Mouse (Mus musculus): ENCODE results near the gene Slc25a10. TPM values are rescaled to one million over a fixed set of nuclear protein-coding genes. Genes with fewer than 3 reads are reported as not detected.

Slc25a10 gene
- polyA plus RNA-seq, 1 experiment from 2014 or later: 46.0 TPM

DNA sequence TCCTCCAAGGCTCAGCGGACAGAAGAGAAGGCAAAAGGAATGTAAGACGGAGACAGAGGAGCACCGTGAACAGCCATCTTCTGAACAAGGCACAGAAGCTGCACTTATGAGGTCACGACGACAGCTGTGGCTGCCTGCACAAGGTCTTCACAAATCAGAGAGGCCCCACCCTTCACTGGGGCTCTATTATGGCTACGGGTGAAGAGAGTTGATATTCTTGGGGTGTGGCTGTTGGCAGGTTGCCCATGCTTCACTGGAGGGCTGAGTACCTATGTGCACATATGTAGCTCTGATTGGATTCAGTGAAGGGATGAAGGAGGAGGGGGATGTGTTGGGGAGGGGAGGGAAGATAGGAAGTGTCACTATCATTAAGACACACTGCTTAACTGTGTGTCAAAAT is 26.9 kb downstream of the Slc25a10 start:
- Histone ChIP-seq H3K4me1 (no peaks in the 10 kb centered on the region), H3K4me3 (replicated peaks) (no peak overlapping the region), H3K27me3 (0 out of 2 replicates have a peak, but pooled peaks cover 4% of the 10 kb centered on the region), H3K36me3 (replicated peaks) (no peaks in the 10 kb centered on the region), H3K9ac (no peak overlapping the region), H3K27ac (no peak overlapping the region), H3K4me2 (no peak overlapping the region), H3K9me3 (no peaks in the 10 kb centered on the region)
- WGBS: 78% methylated on average over 6 of the region's 6 CpGs
- ATAC-seq (ENCODE audit: low FRiP score): no peak

DNA sequence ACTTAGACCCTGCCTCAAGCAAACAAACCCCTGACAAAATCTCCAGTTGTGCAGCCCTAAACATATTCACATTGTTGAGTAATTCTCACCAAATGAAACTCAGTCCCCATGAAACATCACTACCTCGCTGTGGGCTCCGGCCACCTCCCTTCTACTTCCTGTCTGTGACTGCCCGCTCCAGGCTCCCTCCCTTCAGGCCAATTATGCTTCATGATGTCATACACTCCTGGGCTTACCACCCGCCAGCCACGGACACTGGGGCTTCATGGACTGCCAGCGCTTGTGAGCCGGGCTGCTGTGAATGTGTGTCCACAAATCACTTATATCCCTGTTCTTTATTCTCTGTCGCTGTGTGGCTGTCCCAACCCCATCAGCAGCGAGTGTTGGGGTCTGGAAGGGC is 28.1 kb downstream of the Slc25a10 start:
- no peaks in the 10 kb centered on the region for H3K9me3 ChIP-seq
- no peak overlapping the region for H3K4me2 ChIP-seq
- no peaks in the 10 kb centered on the region for H3K36me3 ChIP-seq (replicated peaks)
- H3K9ac ChIP-seq: no peak overlapping the region
- no peak overlapping the region for H3K27ac ChIP-seq
- no peaks in the 10 kb centered on the region for H3K4me1 ChIP-seq
- 0 out of 2 replicates have a peak, but pooled peaks cover 4% of the 10 kb centered on the region for H3K27me3 ChIP-seq
- 48% methylated on average over 9 of the region's 9 CpGs for WGBS
- H3K4me3 ChIP-seq (replicated peaks): no peak overlapping the region
- no peak for ATAC-seq (ENCODE audit: low FRiP score)

DNA sequence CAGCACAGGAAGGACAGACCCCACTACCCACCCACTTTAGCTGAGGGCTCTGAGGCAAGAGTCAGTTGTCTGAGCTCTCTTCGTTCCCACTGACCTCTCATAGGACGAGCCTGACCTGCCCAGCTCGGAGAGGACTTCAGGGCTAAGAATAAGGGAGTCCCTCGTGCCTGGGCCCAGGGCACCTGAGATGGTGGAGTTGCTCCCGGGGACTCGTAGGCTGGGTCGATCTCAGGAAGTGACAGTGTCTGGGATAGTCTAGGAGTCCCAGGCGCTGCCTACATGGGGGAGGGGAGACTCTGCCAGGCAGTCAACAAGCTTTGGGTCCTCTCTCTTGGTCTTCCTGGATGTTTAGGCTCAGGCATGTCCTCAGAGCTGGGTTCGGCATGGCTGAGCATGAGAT is 28.9 kb downstream of the Slc25a10 start:
- H3K27ac ChIP-seq: no peak overlapping the region
- 0 out of 2 replicates have a peak, but pooled peaks cover 4% of the 10 kb centered on the region for H3K27me3 ChIP-seq
- no peaks in the 10 kb centered on the region for H3K4me1 ChIP-seq
- WGBS: 80% methylated on average over 9 of the region's 9 CpGs
- no peak overlapping the region for H3K4me2 ChIP-seq
- ATAC-seq (ENCODE audit: low FRiP score): no peak
- H3K9ac ChIP-seq: no peak overlapping the region
- H3K36me3 ChIP-seq (replicated peaks): no peaks in the 10 kb centered on the region
- H3K4me3 ChIP-seq (replicated peaks): no peak overlapping the region
- no peaks in the 10 kb centered on the region for H3K9me3 ChIP-seq

DNA sequence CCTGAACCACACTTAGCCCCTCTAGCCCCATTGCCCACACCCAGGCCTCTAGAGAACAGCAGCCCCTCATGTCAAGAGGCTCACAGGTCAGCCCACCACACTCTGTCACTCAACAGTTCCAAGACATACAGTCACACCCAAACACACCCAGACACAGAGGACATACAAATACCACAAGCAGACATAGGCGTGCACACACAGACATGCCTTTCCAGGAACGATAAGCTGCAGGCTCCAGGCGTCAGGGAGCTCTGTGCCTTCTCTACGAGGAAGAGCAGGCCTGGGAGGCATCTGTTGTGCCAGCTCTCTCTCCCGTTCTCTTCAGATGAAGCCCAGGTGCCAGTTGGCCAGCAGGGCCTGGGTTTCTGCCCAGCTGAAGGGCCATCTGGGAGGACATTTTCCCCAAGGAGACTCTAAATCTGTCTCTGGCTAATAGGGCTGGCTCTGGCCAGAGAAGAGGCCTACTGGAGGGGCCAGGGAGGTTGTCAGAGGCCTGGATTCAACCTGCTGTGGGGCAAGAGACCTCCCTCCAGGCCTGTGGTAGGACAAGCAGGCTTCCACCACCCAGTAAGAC is 29.4 kb downstream of the Slc25a10 start:
- Histone ChIP-seq H3K9me3 (no peaks in the 10 kb centered on the region), H3K4me1 (no peaks in the 10 kb centered on the region), H3K4me2 (no peak overlapping the region), H3K27me3 (0 out of 2 replicates have a peak, but pooled peaks cover 3% of the 10 kb centered on the region), H3K9ac (no peak overlapping the region), H3K36me3 (replicated peaks) (no peaks in the 10 kb centered on the region), H3K27ac (no peak overlapping the region), H3K4me3 (replicated peaks) (no peak overlapping the region)
- no peak for ATAC-seq (ENCODE audit: low FRiP score)
- 87% methylated on average over 5 of the region's 5 CpGs for WGBS

DNA sequence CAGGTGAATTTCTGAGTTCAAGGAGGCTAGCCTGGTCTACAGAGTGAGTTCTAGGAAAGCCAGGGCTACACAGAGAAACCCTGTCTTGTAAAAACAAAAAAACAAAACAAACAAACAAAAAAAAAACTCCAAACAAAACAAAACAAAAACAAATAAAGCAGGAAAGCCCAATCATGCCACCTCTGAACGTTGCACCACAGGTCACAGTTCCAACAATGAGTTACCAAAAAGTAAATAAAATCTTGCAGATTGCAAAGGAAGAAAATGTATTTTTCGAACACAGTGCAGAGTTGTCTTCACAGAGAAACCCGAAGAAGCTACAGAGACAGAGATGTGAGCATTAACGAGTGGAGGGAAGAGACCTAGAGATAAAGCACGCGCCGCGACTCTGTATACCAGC is 30.9 kb downstream of the Slc25a10 start:
- WGBS: 88% methylated on average over 8 of the region's 8 CpGs
- Histone ChIP-seq H3K27ac (no peak overlapping the region), H3K4me3 (replicated peaks) (no peak overlapping the region), H3K4me1 (no peaks in the 10 kb centered on the region), H3K36me3 (replicated peaks) (no peaks in the 10 kb centered on the region), H3K9me3 (no peaks in the 10 kb centered on the region), H3K4me2 (no peak overlapping the region), H3K9ac (no peak overlapping the region), H3K27me3 (peaks cover 3% of the 10 kb centered on the region)
- ATAC-seq (ENCODE audit: low FRiP score): no peak

DNA sequence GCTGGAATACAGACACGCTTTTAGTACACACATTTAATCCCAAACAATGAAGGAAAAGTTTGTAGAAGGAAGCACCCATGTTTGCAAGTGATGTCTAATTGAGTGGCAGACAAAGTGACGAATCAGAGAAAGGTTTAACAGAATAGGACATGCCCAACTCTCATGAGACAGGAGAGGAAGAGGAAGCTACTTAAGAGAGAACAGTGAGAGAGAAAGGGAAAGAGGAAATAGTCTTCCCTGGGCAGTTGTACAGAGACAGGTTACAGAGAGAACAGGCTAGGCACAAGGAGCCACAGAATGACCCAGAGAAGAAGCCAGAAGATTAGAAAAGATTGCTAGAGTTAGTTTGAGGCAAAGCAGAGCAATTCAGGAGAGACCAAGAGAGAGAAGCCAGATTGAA is 34.3 kb downstream of the Slc25a10 start:
- no peak overlapping the region for H3K27ac ChIP-seq
- no peak for ATAC-seq (ENCODE audit: low FRiP score)
- peaks cover 8% of the 10 kb centered on the region for H3K4me1 ChIP-seq
- 81% methylated on average over 2 of the region's 2 CpGs for WGBS
- no peaks in the 10 kb centered on the region for H3K9me3 ChIP-seq
- H3K9ac ChIP-seq: no peak overlapping the region
- H3K4me3 ChIP-seq (replicated peaks): no peak overlapping the region
- peaks cover 36% of the 10 kb centered on the region for H3K27me3 ChIP-seq
- no peaks in the 10 kb centered on the region for H3K36me3 ChIP-seq (replicated peaks)
- no peak overlapping the region for H3K4me2 ChIP-seq

DNA sequence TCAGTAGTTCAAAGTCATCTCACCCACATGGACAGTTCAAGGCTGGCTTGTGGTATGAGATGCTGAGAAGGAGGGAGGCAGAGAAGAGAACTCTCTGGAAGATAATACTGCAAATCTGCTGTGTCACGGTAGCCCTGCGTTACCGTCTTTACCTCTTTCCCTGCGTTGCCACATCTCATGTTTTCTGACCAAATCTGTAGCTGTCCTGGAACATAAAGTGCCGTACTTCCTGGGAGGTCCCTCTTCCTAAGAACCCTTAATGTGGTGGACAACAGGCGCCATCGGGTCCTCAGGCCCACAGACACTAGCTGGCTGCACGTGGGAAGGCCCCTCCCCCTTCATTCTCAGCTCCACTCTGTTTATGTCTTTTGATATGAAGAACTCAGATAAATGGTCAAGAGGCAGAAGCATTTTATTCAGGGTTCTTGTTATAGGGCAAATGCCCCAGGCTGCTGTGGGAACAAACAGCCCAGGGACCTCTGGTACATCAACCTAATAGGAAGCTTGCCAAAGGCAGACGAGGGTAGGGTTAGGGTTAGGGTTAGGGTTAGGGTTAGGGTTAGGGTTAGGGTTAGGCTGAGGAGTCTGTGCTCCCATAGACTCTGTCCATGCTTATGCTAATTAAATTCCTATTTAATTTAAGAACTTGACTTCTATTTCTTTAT is 36.2 kb downstream of the Slc25a10 start:
- no peak overlapping the region for H3K4me2 ChIP-seq
- H3K4me1 ChIP-seq: peaks cover 8% of the 10 kb centered on the region
- H3K27me3 ChIP-seq: peaks cover 55% of the 10 kb centered on the region
- no peaks in the 10 kb centered on the region for H3K9me3 ChIP-seq
- H3K4me3 ChIP-seq (replicated peaks): no peak overlapping the region
- no peak for ATAC-seq (ENCODE audit: low FRiP score)
- H3K9ac ChIP-seq: no peak overlapping the region
- H3K27ac ChIP-seq: no peak overlapping the region
- H3K36me3 ChIP-seq (replicated peaks): no peaks in the 10 kb centered on the region
- 84% methylated on average over 9 of the region's 9 CpGs for WGBS

DNA sequence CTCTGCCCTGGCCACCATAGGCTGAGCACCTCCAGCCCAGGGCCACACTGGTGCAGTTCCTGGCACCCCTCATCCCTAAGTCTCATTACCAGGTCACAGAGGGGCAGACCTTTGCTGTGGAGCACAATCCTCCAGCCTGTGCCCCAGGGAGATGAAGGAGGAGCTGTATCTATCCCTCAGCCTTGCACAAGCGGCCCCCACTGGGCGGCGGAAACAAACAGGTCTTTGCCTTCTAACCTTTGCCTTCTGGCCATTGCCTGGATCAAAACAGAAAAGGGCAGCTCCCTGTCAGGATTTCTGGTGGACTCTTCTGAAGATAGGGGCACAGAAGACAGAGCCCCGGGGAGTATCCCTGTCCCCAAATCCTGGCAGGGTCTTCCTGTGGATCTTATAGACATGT is 37.3 kb downstream of the Slc25a10 start:
- Histone ChIP-seq H3K4me1 (peaks cover 8% of the 10 kb centered on the region), H3K9ac (no peak overlapping the region), H3K27me3 (peaks cover 66% of the 10 kb centered on the region), H3K9me3 (no peaks in the 10 kb centered on the region), H3K27ac (no peak overlapping the region), H3K36me3 (replicated peaks) (no peaks in the 10 kb centered on the region), H3K4me2 (no peak overlapping the region), H3K4me3 (replicated peaks) (no peak overlapping the region)
- ATAC-seq (ENCODE audit: low FRiP score): no peak
- WGBS: 57% methylated on average over 4 of the region's 4 CpGs

DNA sequence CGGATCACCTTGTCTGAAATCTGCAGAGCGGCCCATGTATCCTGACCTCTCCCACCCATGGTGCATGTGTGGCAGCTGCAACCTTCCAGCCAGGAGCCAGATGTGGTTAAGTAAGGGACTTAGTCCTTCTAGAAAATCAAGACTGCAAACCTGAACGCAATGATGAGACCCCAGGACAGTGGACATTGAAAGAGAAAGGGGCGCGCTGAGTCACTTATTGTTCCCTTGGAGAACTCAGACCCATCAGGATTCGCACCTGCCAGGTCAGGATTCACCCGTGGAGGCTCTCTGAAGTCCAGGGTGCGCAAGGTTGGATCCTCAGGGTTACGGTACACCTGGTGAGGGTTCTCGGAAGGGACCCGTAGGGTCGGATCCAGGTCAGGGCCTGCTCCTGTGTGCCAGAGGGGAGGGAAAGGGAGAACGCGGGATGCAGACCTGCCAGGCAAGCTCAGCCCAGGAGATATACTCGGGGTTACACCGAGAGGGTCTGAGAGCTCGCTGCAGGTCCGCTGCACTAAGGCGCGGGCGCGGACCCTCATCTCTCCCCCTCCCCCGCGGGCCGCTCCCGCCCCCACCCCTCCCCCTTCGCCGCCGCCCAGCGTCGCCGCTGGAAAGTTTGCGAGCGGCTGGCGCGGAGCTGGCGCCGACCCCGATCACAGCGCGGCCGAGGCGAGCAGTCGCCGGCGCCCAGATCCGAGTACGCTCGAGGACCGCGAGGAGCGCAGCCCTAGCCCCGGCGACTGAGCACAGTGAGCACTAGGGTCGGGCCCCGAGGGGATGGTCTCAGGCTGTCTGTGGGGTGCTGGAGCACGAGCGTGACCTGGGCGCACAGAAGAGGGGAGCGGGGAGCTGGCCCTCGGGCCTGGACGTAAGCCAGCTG is 38.7 kb downstream of the Slc25a10 start, which contains the start of gene Gcgr:
Gene Gcgr (plus strand): TSS at position 615 of the 880 bp plus-strand sequence.
- Histone ChIP-seq H3K36me3 (replicated peaks) (no peaks in the 10 kb centered on the region), H3K4me2 (peak within 1 kb of the TSS; percentile 57), H3K9ac (peak within 1 kb of the TSS; percentile 50), H3K27me3 (peaks cover 77% of the 10 kb centered on the region), H3K4me1 (peaks cover 8% of the 10 kb centered on the region), H3K27ac (no peak within 1 kb of the TSS), H3K9me3 (no peaks in the 10 kb centered on the region), H3K4me3 (replicated peaks) (peak within 1 kb of the TSS; percentile 38)
- no peak; the same call in 1 of the 2 replicates for ATAC-seq (ENCODE audit: low FRiP score)
- 7% methylated on average over 59 of the region's 62 CpGs for WGBS

DNA sequence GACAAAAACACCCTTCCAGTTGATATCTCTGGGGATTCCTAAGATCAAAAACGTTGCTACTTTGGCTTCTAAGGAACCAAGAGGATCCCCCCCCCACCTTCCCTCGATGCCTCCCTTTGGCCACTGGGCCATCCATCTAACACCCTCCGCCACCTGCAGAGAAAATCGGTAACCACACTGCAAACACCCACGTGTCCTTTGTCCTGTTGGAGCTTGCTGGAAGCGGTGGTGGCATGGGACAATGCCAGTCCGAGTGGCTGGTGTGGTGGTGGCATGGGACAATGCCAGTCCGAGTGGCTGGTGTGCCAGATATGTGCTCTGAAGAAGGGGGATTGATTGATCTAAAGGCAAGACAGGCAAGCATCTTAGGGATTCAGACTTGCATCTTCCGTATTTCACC is 40.0 kb downstream of the Slc25a10 start:
- Histone ChIP-seq H3K9ac (no peak overlapping the region), H3K36me3 (replicated peaks) (no peaks in the 10 kb centered on the region), H3K27me3 (peaks cover 80% of the 10 kb centered on the region), H3K27ac (no peak overlapping the region), H3K4me1 (peaks cover 8% of the 10 kb centered on the region), H3K9me3 (no peaks in the 10 kb centered on the region), H3K4me3 (replicated peaks) (no peak overlapping the region), H3K4me2 (no peak overlapping the region)
- WGBS: 27% methylated on average over 9 of the region's 9 CpGs
- no peak for ATAC-seq (ENCODE audit: low FRiP score)

DNA sequence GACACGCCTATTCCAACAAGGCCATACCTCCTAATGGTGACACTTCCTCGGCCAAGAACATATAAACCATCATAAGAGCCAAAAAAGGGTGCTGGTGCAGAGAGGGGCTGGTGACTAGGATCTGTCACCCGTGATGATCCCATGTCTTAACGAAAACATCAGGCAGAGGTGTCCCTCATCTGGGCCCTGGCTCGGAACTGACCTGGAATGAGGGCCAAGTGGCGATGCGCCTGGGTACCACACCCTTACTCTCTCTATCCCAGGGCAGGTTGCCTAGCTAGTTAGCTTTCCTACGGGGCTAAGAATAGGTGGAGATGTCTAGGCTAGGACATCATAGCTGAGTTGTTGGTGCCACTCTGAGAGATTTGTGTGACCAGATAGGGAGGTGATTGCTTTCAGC is 42.5 kb downstream of the Slc25a10 start:
- peaks cover 16% of the 10 kb centered on the region for H3K4me1 ChIP-seq
- peaks cover 63% of the 10 kb centered on the region for H3K27me3 ChIP-seq
- H3K4me3 ChIP-seq (replicated peaks): no peak overlapping the region

DNA sequence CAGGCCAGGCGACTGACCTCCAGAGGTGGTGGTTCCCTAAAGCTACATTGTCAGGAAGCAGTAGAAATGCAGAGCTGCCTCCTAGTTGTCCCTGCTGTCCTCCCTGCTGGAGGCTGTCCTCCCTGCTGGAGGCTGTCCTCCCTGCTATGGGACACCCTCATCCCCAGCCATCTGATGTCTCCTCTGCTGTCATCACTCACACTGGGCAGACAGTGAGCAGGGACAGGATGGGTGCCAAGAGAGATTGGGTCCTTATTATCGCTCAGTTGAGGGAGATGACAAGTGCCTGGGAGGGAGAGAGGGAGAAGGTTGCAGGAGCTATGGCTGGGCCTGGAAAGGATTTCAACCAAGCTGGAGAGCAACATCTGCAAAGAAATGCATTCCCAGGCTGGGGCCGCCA is 43.5 kb downstream of the Slc25a10 start:
- H3K4me2 ChIP-seq: no peak overlapping the region
- 85% methylated on average over 3 of the region's 3 CpGs for WGBS
- peaks cover 53% of the 10 kb centered on the region for H3K27me3 ChIP-seq
- H3K4me1 ChIP-seq: peaks cover 27% of the 10 kb centered on the region
- no peak overlapping the region for H3K27ac ChIP-seq
- no peak overlapping the region for H3K9ac ChIP-seq
- ATAC-seq (ENCODE audit: low FRiP score): no peak
- H3K9me3 ChIP-seq: no peaks in the 10 kb centered on the region
- H3K4me3 ChIP-seq (replicated peaks): no peak overlapping the region
- no peaks in the 10 kb centered on the region for H3K36me3 ChIP-seq (replicated peaks)

More for the DNA sequence above, 42.5 kb downstream of the Slc25a10 start:
- Histone ChIP-seq H3K4me2 (no peak overlapping the region), H3K27ac (no peak overlapping the region), H3K9ac (no peak overlapping the region), H3K9me3 (no peaks in the 10 kb centered on the region), H3K36me3 (replicated peaks) (no peaks in the 10 kb centered on the region)
- 89% methylated on average over 8 of the region's 8 CpGs for WGBS
- no peak for ATAC-seq (ENCODE audit: low FRiP score)

All from forebrain, embryonic 12.5 days (tissue).